Mouse (Mus musculus) hindbrain, embryonic 16.5 days (tissue): Measurements from ENCODE around the gene Sumo2. TPM values are rescaled to one million over a fixed set of nuclear protein-coding genes. Genes with fewer than 3 reads are reported as not detected.
"Not testable (repeated sequence)": the region's sequence is repeated elsewhere in the genome, so short reads cannot be mapped to it uniquely, and the experiment has no call there.

Experiments
- ATAC-seq: fragments of 200-750 bp; cut with Nextera tagmentation; 2 replicates; pipeline ENCODE4 v1.8.0; 2017; ENCODE audit warnings: moderate TSS enrichment, moderate library complexity
- H3K27ac ChIP-seq: fragments of 300-500 bp; sonication (generic); 2 replicates; pipeline ENCODE4 v1.5.1; 2014; ENCODE audit warnings: low read depth, mild to moderate bottlenecking, control low read depth, low read length, moderate library complexity
- H3K27me3 ChIP-seq: fragments of 300-500 bp; sonication (generic); replicated peaks from 2 replicates; pipeline ENCODE4 v1.6.1; 2014; ENCODE audit warnings: low read length; ENCODE audit not compliant: control insufficient read depth, insufficient read depth
- H3K36me3 ChIP-seq: fragments of 300-500 bp; sonication (generic); 2 replicates; pipeline ENCODE4 v1.6.1; 2014; ENCODE audit warnings: mild to moderate bottlenecking, low read length, moderate library complexity, mixed read lengths; ENCODE audit not compliant: control insufficient read depth, insufficient read depth
- H3K4me1 ChIP-seq: fragments of 300-500 bp; sonication (generic); 2 replicates; pipeline ENCODE4 v1.6.1; 2014; ENCODE audit warnings: low read depth, low read length; ENCODE audit not compliant: control insufficient read depth, insufficient read depth
- H3K4me2 ChIP-seq: fragments of 300-500 bp; sonication (generic); 2 replicates; pipeline ENCODE4 v1.6.1; 2014; ENCODE audit warnings: mild to moderate bottlenecking, low read length, control low read depth, moderate library complexity
- H3K4me3 ChIP-seq: fragments of 300-500 bp; sonication (generic); 2 replicates; pipeline ENCODE4 v1.5.1; 2014; ENCODE audit warnings: mild to moderate bottlenecking, low read length, control low read depth, moderate library complexity
- H3K9ac ChIP-seq: fragments of 300-500 bp; sonication (generic); 2 replicates; pipeline ENCODE4 v1.6.1; 2014; ENCODE audit warnings: low read depth, mild to moderate bottlenecking, control low read depth, low read length, moderate library complexity
- H3K9me3 ChIP-seq: fragments of 300-500 bp; sonication (generic); 2 replicates; pipeline ENCODE4 v1.6.1; 2014; ENCODE audit warnings: mild to moderate bottlenecking, low read length, moderate library complexity; ENCODE audit not compliant: control insufficient read depth
- WGBS: fragments of 180-500 bp; shearing (Covaris S2); extraction: QIAGEN DNeasy Blood & Tissue Kit; methylation state at CpG from one replicate; pipeline ENCODE4 v1.1.7; 2014; 5-methylcytosine and 5-hydroxymethylcytosine counted together
- polyA plus RNA-seq: library from polyadenylated mRNA; unstranded; fragments of >200 nt; fragmentation: Nextera tagmentation; extraction: Ambion mirVana; gene quantifications from 2 replicates; pipeline ENCODE4 v1.2.1, GENCODE M21; 2015

Sumo2 gene
- polyA plus RNA-seq, 1 experiment from 2014 or later, result 892 TPM

- no peak for ATAC-seq
- H3K4me2 ChIP-seq, result no peak overlapping the region
- 90% methylated on average over 9 of the region's 9 CpGs for WGBS
Measured at GRCm38 (mm10) chr11:115478296-115478938, 57.7 kb downstream of the Sumo2 start.

DNA sequence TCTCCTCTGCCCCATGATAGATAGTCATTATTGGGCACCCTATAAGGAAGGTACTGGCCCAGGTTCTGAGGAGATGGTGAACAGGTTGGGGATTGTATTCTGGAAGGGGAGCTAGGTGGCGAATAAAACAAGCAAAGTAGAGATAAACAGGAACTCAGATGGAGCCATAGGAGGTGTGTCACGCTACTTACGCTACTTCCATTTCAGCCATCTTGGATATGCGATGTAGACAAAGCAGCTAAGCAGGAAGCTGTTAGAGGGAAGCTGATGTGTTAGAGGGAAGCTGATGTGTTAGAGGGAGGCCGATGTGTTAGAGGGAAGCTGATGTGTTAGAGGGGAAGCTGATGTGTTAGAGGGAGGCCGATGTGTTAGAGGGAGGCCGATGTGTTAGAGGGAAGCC, 58.7 kb downstream of the Sumo2 start:
- not testable (repeated sequence) for ATAC-seq, H3K27ac ChIP-seq, H3K36me3 ChIP-seq, H3K4me2 ChIP-seq, H3K4me3 ChIP-seq, H3K27me3 ChIP-seq, H3K9me3 ChIP-seq
- 0 out of 2 replicates have a peak overlapping the region, but pooled peaks have one; percentile 8 for H3K9ac ChIP-seq
- H3K4me1 ChIP-seq, result peaks cover 25% of the 10 kb centered on the region
- WGBS, result 90% methylated on average over 7 of the region's 7 CpGs

More at GRCm38 (mm10) chr11:115478296-115478938, 57.7 kb downstream of the Sumo2 start:
- Histone ChIP-seq H3K27me3 (no peaks in the 10 kb centered on the region), H3K9me3 (no peaks in the 10 kb centered on the region), H3K4me1 (peaks cover 25% of the 10 kb centered on the region), H3K4me3 (no peak overlapping the region), H3K9ac (no peak overlapping the region), H3K36me3 (no peaks in the 10 kb centered on the region), H3K27ac (no peak overlapping the region)

DNA sequence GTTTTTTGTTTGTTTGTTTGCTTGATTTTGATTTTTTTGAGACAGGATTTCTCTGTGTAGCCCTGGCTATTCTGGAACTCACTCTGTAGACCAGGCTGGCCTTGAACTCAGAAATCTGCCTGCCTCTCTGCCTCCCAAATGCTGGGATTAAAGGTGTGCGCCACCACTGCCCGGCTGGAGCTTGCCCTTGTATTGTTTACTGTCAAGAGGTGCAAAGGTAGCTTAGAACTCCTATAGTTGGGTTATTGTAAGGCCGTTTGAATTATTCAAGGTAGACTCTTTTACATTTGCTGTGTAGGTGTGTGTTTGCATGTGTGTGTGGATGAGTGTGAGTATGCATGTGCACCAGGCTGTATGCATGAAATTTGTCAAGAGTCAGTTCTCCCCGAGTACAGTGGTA, 59.4 kb downstream of the Sumo2 start:
- not testable (repeated sequence) for ATAC-seq, H3K36me3 ChIP-seq, H3K9ac ChIP-seq, H3K27ac ChIP-seq, H3K9me3 ChIP-seq, H3K27me3 ChIP-seq
- Histone ChIP-seq H3K4me2 (peak overlapping the region; percentile 75), H3K4me1 (peaks cover 25% of the 10 kb centered on the region), H3K4me3 (peak overlapping the region; percentile 80)
- WGBS, result 82% methylated on average over 4 of the region's 4 CpGs

- WGBS, result 4% methylated on average over 28 of the region's 28 CpGs
- Histone ChIP-seq H3K9me3 (no peaks in the 10 kb centered on the region), H3K9ac (peak overlapping the region; percentile 78), H3K36me3 (no peaks in the 10 kb centered on the region), H3K27me3 (no peaks in the 10 kb centered on the region), H3K4me2 (peak overlapping the region; percentile 75), H3K27ac (peak overlapping the region; percentile 86), H3K4me3 (peak overlapping the region; percentile 80), H3K4me1 (peaks cover 25% of the 10 kb centered on the region)
- peak; percentile 60 for ATAC-seq
Measured at GRCm38 (mm10) chr11:115475758-115476237, 60.3 kb downstream of the Sumo2 start.

DNA sequence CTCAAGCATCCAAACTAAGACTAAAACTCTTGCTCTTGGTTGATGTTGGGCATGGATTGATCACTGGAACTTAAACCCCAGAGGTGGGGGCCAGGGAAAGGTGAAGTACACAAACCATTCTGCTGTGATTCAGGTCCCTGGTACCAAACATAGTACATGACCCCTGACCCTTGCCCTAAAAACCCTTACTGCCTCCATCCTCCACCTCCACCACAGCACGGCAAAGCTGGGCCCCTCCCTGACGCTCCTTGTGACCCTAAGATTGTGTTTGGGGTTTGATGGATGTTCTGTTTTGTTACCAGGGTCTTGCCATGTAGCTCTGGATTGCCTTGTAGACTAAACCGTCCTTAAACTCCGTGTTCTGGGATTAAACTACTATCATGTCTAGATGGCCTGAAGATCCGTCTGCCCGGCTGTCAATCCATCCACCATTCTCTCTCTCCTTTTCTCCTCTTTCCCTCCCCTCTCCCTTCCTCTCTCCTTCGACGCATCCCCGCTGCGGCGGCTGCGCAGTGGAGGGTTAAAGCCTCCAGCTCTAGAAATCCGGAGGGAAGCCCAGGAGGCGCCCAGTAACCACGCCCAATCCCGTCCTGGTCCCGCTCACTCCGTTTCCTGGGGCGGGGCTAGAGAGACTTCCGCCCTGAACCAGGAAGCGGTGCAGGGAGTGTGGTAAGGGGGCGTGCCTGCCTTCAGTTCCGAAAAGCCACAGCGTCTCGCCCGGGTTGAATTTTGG, 60.9 kb downstream of the Sumo2 start, which contains the start of gene Armc7:
Armc7 (plus strand) TSS at position 643 of the 733 bp plus-strand sequence.
- no peaks in the 10 kb centered on the region for H3K9me3 ChIP-seq
- WGBS, result under 1% methylated on average over 26 of the region's 26 CpGs
- H3K27ac ChIP-seq, result peak within 1 kb of the TSS; percentile 86
- peak within 1 kb of the TSS; percentile 75 for H3K4me2 ChIP-seq
- no peaks in the 10 kb centered on the region for H3K36me3 ChIP-seq
- H3K9ac ChIP-seq, result peak within 1 kb of the TSS; percentile 78
- peak within 1 kb of the TSS; percentile 80 for H3K4me3 ChIP-seq
- peaks cover 25% of the 10 kb centered on the region for H3K4me1 ChIP-seq
- no peaks in the 10 kb centered on the region for H3K27me3 ChIP-seq
- peak; percentile 97 for ATAC-seq

GRCm38 (mm10) chr11:115473626-115474275, 62.3 kb downstream of the Sumo2 start:
- Histone ChIP-seq H3K27me3 (no peaks in the 10 kb centered on the region), H3K9me3 (no peaks in the 10 kb centered on the region), H3K27ac (peak overlapping the region; percentile 27; the same call in 1 of the 2 replicates), H3K4me2 (peak overlapping the region; percentile 29), H3K4me3 (no peak overlapping the region), H3K36me3 (no peaks in the 10 kb centered on the region), H3K9ac (peak overlapping the region; percentile 18; the same call in 1 of the 2 replicates), H3K4me1 (peaks cover 25% of the 10 kb centered on the region)
- WGBS, result 19% methylated on average over 15 of the region's 15 CpGs
- ATAC-seq, result peak; percentile 60

Other genes with a start within 250 kb of the Sumo2 start
- 1.4 and 2.0 TPM in 2 replicates for gene Fads6, start 238.6 kb downstream of the Sumo2 start, polyA plus RNA-seq
- 0.06 and 0.18 TPM in 2 replicates for gene Otop2, start 229.1 kb downstream of the Sumo2 start, polyA plus RNA-seq
- 0.16 and 0.25 TPM in 2 replicates for gene Ush1g, start 214.2 kb downstream of the Sumo2 start, polyA plus RNA-seq
- gene Otop3, start 201.5 kb downstream of the Sumo2 start, polyA plus RNA-seq, result 2.3 and 2.7 TPM in 2 replicates
- gene Hid1, start 168.5 kb downstream of the Sumo2 start, polyA plus RNA-seq, result 66.9 and 67.8 TPM in 2 replicates
- 16.1 and 18.0 TPM in 2 replicates for gene Cdr2l, start 154.4 kb downstream of the Sumo2 start, polyA plus RNA-seq
- gene Mrpl58, start 132.5 kb downstream of the Sumo2 start, polyA plus RNA-seq, result 185 and 186 TPM in 2 replicates
- 832 and 923 TPM in 2 replicates for gene Atp5h, start 116.3 kb downstream of the Sumo2 start, polyA plus RNA-seq
- gene Kctd2, start 116.1 kb downstream of the Sumo2 start, polyA plus RNA-seq, result 5.7 and 10.2 TPM in 2 replicates
- gene Trim80, start 95.7 kb downstream of the Sumo2 start, polyA plus RNA-seq, result 0.15 TPM in 1 of 2 replicates, not detected in the other
- 0.34 and 0.46 TPM in 2 replicates for gene Slc16a5, start 73.8 kb downstream of the Sumo2 start, polyA plus RNA-seq
- gene Armc7, start 60.6 kb downstream of the Sumo2 start, polyA plus RNA-seq, result 16.8 and 19.4 TPM in 2 replicates
- gene Nt5c, start 44.4 kb downstream of the Sumo2 start, polyA plus RNA-seq, result 95.8 and 104 TPM in 2 replicates
- gene Jpt1, start 21.9 kb downstream of the Sumo2 start, polyA plus RNA-seq, result 1,336 TPM in 2 replicates
- 97.5 and 107 TPM in 2 replicates for gene Nup85, start 28.2 kb upstream of the Sumo2 start, polyA plus RNA-seq
- gene Mrps7, start 67.6 kb upstream of the Sumo2 start, polyA plus RNA-seq, result 79.9 and 82.2 TPM in 2 replicates
- gene Gga3, start 67.8 kb upstream of the Sumo2 start, polyA plus RNA-seq, result 35.1 and 43.7 TPM in 2 replicates
- gene Mif4gd, start 76.7 kb upstream of the Sumo2 start, polyA plus RNA-seq, result 16.1 and 16.2 TPM in 2 replicates
- gene Slc25a19, start 92.0 kb upstream of the Sumo2 start, polyA plus RNA-seq, result 42.7 and 49.9 TPM in 2 replicates
- 183 and 193 TPM in 2 replicates for gene Grb2, start 172.3 kb upstream of the Sumo2 start, polyA plus RNA-seq
- 22.0 and 29.0 TPM in 2 replicates for gene Tmem94, start 229.2 kb upstream of the Sumo2 start, polyA plus RNA-seq